Mouse (Mus musculus): Measurements from ENCODE around the gene Znrf3.

The Znrf3 gene

GRCm38 (mm10) chr11:5248200-5248599 is 196.4 kb downstream of the Znrf3 start:
- in situ Hi-C loops (cut with MboI; ENCODE audit: unreplicated experiment in 2 of 2) = loop anchor here in 1 of 2 experiments (10.0 kb wide), 1 partner anchor 53 kb away; no protein-coding TSS in a partner anchor

GRCm38 (mm10) chr11:5245431-5245830 is 199.2 kb downstream of the Znrf3 start:
- in situ Hi-C loops (cut with MboI; ENCODE audit: unreplicated experiment in 2 of 2) = loop anchor here in 1 of 2 experiments (10.0 kb wide), 1 partner anchor 51 kb away; no protein-coding TSS in a partner anchor

- in situ Hi-C loops (cut with MboI; ENCODE audit: unreplicated experiment in 2 of 2) = loop anchor here in 1 of 2 experiments (10.0 kb wide), 1 partner anchor 50 kb away; no protein-coding TSS in a partner anchor
These were observed 199.9 kb downstream of the Znrf3 start for GRCm38 (mm10) chr11:5244749-5245130.

GRCm38 (mm10) chr11:5243812-5244748 is 200.6 kb downstream of the Znrf3 start:
- in situ Hi-C loops (cut with MboI; ENCODE audit: unreplicated experiment in 2 of 2) = loop anchor here in 1 of 2 experiments (10.0 kb wide), 1 partner anchor 49 kb away; no protein-coding TSS in a partner anchor

- in situ Hi-C loops (cut with MboI; ENCODE audit: unreplicated experiment in 2 of 2) = loop anchor here in 1 of 2 experiments (10.0 kb wide), 1 partner anchor 48 kb away; no protein-coding TSS in a partner anchor
These were observed 201.4 kb downstream of the Znrf3 start for GRCm38 (mm10) chr11:5243208-5243607.

GRCm38 (mm10) chr11:5242158-5242557 is 202.5 kb downstream of the Znrf3 start:
- in situ Hi-C loops (cut with MboI; ENCODE audit: unreplicated experiment in 2 of 2) = loop anchor here in 1 of 2 experiments (10.0 kb wide), 1 partner anchor 47 kb away; no protein-coding TSS in a partner anchor

GRCm38 (mm10) chr11:5239706-5240690 is 204.6 kb downstream of the Znrf3 start:
- in situ Hi-C loops (cut with MboI; ENCODE audit: unreplicated experiment in 2 of 2) = loop anchor here in 1 of 2 experiments (10.0 kb wide), 1 partner anchor 45 kb away; no protein-coding TSS in a partner anchor
